Mouse (Mus musculus): ENCODE results near the gene Ryr3. TPM values are rescaled to one million over a fixed set of nuclear protein-coding genes. Genes with fewer than 3 reads are reported as not detected.
A peak's percentile ranks its signal among the peaks of the same experiment; 100 is the strongest.

Ryr3 gene
- 0.14 and 0.30 TPM in 2 replicates for polyA plus RNA-seq (2014; fragmentation: Nextera tagmentation; extraction: Ambion mirVana)

DNA sequence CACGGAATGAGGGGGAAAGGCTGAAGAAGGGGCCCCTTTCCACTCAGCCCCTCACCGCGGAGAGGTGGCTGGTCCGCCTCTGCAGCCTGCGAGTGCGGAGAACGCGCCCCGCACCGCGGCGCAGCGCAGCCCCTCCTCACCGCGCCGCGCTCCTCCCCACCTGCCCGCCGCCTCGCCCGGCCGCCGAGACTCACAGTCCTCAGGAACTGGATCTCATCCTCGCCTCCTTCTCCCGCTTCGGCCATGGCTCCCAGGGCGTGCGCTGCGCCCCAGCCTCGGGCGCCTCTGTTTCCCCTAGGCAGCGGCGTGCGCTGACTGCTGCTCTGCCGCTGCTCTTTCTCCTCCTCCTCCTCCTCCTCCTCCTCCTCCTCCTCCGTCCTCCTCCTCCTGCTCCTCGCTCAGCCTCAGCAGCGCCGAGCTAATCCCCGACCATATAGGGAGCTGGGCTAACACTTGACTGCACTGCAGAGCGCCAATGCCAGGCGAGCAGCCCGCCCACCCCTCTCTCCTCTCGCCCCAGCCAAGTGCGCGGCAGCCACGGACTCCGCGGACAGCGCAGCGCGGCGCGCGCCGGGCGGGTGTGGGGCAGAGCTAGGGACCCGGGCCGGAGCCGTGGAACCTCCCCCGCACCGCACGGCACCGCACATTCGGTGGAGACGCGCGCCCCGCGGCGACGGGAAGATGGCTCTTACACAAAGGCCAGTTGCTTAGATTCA is at the start of gene Ryr3:
Ryr3 (minus strand) TSS at position 351 of the 716 bp plus-strand sequence.
- ATAC-seq (replicated peaks; ENCODE audit: low FRiP score) (peak; percentile 47; the same call in 1 of the 2 replicates), DNase-seq (ENCODE audit: low spot score) (peak; percentile 38)
- H3K27ac ChIP-seq (ENCODE audit: low read depth, low read length) = no peak within 1 kb of the TSS
- peak within 1 kb of the TSS; percentile 67 for H3K4me2 ChIP-seq
- no peaks in the 10 kb centered on the region for H3K4me1 ChIP-seq (replicated peaks; ENCODE audit: control insufficient read depth, insufficient read depth, low read length)
- peak within 1 kb of the TSS; percentile 44 for H3K4me3 ChIP-seq (ENCODE audit: low read depth, low read length)
- peaks cover 25% of the 10 kb centered on the region for H3K27me3 ChIP-seq (replicated peaks; ENCODE audit: control insufficient read depth, insufficient read depth, low read length)
- H3K9ac ChIP-seq (ENCODE audit: low read depth, low read length) = no peak within 1 kb of the TSS
- no peaks in the 10 kb centered on the region; the same call in 1 of the 2 replicates for H3K9me3 ChIP-seq (ENCODE audit: control insufficient read depth, low read length)
- H3K36me3 ChIP-seq (ENCODE audit: control insufficient read depth, insufficient read depth, low read length) = no peaks in the 10 kb centered on the region
- WGBS = 2% methylated on average over 47 of the region's 72 CpGs

DNA sequence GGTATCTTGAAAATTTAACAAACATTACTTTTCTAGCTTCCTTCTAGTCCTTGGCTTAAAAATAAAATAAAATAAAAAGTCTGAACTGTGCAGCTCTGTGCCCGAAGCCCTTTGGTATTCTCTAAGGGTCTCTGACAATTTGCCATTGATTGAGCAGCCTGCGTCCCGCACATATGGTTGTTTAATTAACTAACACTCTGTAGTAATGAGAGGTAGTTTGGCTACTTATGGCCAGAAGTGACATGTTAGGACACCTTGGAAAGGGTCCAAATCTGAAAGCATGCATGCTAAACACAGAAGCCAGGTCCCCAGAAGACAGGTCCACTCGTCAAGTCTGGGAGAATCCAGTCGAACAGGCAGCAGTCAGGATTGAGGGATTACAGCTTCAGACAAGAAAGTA is 22.0 kb upstream of the Ryr3 start:
- DNase-seq (ENCODE audit: low spot score) (no peak), ATAC-seq (replicated peaks; ENCODE audit: low FRiP score) (no peak)
- H3K9ac ChIP-seq (ENCODE audit: low read depth, low read length) = no peak overlapping the region
- no peaks in the 10 kb centered on the region for H3K36me3 ChIP-seq (ENCODE audit: control insufficient read depth, insufficient read depth, low read length)
- H3K4me1 ChIP-seq (replicated peaks; ENCODE audit: control insufficient read depth, insufficient read depth, low read length) = no peaks in the 10 kb centered on the region
- H3K27ac ChIP-seq (ENCODE audit: low read depth, low read length) = no peak overlapping the region
- H3K9me3 ChIP-seq (ENCODE audit: control insufficient read depth, low read length) = no peaks in the 10 kb centered on the region
- 75% methylated on average over 5 of the region's 5 CpGs for WGBS
- H3K27me3 ChIP-seq (replicated peaks; ENCODE audit: control insufficient read depth, insufficient read depth, low read length) = no peaks in the 10 kb centered on the region
- no peak overlapping the region for H3K4me2 ChIP-seq
- H3K4me3 ChIP-seq (ENCODE audit: low read depth, low read length) = no peak overlapping the region

DNA sequence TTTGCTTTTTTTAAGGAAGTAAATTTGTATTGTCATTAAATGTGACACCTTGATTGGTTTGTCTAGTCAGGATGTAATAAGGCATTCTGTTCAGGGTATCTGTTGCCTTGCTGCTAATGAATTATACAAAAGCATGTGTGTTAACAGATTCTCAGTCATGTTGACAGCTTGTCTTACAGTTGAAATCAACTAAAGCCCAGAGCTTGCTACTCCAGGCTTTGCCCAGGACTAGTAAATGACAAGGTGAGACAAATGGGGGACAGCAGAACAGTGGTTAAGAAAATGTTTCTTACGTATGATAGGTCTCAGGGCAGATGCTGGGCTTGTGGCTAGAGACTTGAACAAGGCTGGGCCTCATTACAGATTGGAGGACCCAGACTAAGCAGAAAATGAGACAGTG is 20.1 kb upstream of the Ryr3 start:
- 65% methylated on average over 1 of the region's 1 CpGs for WGBS
- no peaks in the 10 kb centered on the region for H3K9me3 ChIP-seq (ENCODE audit: control insufficient read depth, low read length)

DNA sequence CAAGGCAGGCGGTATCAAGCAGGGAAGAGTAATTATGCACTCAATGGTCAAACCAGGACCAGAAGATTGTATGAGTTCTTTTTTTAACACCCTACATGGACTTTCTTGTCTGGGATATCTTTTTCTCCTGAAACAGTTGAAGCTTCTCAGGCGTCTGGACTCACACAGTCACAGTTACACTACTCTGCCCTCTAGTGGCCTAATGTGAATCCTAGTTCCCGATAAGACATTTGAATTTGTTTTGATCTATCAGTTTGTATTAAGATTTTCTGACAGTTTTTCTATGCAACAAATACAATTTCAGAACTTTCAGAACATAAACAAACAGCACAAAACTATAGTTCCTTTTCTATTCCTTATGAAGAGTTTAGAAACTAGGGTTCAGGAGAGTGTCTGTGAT is 17.7 kb upstream of the Ryr3 start:
- Histone ChIP-seq H3K4me3 (ENCODE audit: low read depth, low read length) (no peak overlapping the region), H3K27me3 (replicated peaks; ENCODE audit: control insufficient read depth, insufficient read depth, low read length) (no peaks in the 10 kb centered on the region), H3K27ac (ENCODE audit: low read depth, low read length) (no peak overlapping the region), H3K36me3 (ENCODE audit: control insufficient read depth, insufficient read depth, low read length) (no peaks in the 10 kb centered on the region), H3K9ac (ENCODE audit: low read depth, low read length) (no peak overlapping the region), H3K9me3 (ENCODE audit: control insufficient read depth, low read length) (no peaks in the 10 kb centered on the region), H3K4me1 (replicated peaks; ENCODE audit: control insufficient read depth, insufficient read depth, low read length) (no peaks in the 10 kb centered on the region), H3K4me2 (no peak overlapping the region)
- no peak for DNase-seq (ENCODE audit: low spot score)
- ATAC-seq (replicated peaks; ENCODE audit: low FRiP score) = no peak
- 26% methylated on average over 3 of the region's 3 CpGs for WGBS

More for the DNA sequence above, 20.1 kb upstream of the Ryr3 start:
- no peak overlapping the region for H3K4me3 ChIP-seq (ENCODE audit: low read depth, low read length)
- H3K9ac ChIP-seq (ENCODE audit: low read depth, low read length) = no peak overlapping the region
- DNase-seq (ENCODE audit: low spot score) (no peak), ATAC-seq (replicated peaks; ENCODE audit: low FRiP score) (no peak)
- no peak overlapping the region for H3K4me2 ChIP-seq
- no peaks in the 10 kb centered on the region for H3K27me3 ChIP-seq (replicated peaks; ENCODE audit: control insufficient read depth, insufficient read depth, low read length)
- H3K27ac ChIP-seq (ENCODE audit: low read depth, low read length) = no peak overlapping the region
- no peaks in the 10 kb centered on the region for H3K4me1 ChIP-seq (replicated peaks; ENCODE audit: control insufficient read depth, insufficient read depth, low read length)
- H3K36me3 ChIP-seq (ENCODE audit: control insufficient read depth, insufficient read depth, low read length) = no peaks in the 10 kb centered on the region

DNA sequence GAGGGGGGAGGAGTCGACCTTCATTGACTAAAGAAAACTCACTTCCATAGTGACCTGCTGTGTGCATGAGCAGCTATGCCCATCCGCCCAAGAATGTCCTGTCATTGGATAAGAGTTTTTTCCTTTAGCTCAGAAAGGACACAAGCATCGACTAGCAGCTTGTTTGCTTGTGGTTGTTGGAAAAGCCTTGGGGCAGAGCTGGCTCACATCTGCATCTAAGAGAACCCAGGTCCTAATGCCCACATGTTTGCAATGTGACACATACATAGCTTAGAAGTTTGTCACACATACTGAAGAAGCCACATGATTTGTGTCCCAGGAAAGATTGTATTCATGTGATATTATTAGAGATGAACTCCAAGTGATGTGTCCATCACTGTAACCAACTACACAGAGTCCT is 16.5 kb upstream of the Ryr3 start:
- WGBS = 57% methylated on average over 3 of the region's 3 CpGs
- ATAC-seq (replicated peaks; ENCODE audit: low FRiP score) (no peak), DNase-seq (ENCODE audit: low spot score) (no peak)
- Histone ChIP-seq H3K27ac (ENCODE audit: low read depth, low read length) (no peak overlapping the region), H3K27me3 (replicated peaks; ENCODE audit: control insufficient read depth, insufficient read depth, low read length) (no peaks in the 10 kb centered on the region), H3K4me3 (ENCODE audit: low read depth, low read length) (no peak overlapping the region), H3K4me2 (no peak overlapping the region), H3K4me1 (replicated peaks; ENCODE audit: control insufficient read depth, insufficient read depth, low read length) (no peaks in the 10 kb centered on the region), H3K9me3 (ENCODE audit: control insufficient read depth, low read length) (no peaks in the 10 kb centered on the region), H3K36me3 (ENCODE audit: control insufficient read depth, insufficient read depth, low read length) (no peaks in the 10 kb centered on the region), H3K9ac (ENCODE audit: low read depth, low read length) (no peak overlapping the region)

DNA sequence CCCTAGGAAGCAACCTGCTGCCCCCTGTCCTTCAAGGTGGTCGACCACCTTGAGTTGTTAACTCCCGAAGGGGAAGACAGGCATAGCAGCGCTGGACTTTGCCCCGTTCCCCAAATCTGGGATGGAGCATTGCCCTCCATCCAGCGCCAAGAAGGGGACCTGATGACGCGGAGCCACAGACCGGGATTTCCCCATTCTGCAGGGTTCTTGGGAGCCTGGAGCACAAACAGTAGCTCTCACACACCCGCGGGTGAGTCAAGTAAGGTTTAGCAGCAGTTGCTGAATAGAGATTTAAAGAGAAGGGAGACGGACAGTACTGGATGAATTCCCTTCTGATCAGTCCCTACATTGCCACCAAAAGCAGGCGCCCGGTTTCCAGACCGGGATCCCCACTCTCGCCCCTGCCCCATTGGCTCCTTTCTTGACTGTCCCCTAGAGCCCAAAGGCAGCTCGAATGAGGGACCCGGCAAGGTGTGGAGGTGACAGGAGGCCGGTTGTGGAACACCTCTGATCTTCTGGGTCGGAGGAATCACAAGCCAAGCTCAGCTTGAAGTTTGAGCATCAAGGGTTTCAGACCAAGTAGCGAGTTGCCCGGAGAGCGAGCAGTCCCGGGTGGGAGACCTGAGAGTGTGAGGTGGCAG is 671 bp downstream of the Ryr3 start:
- Histone ChIP-seq H3K4me2 (peak overlapping the region; percentile 67), H3K27ac (ENCODE audit: low read depth, low read length) (no peak overlapping the region), H3K36me3 (ENCODE audit: control insufficient read depth, insufficient read depth, low read length) (no peaks in the 10 kb centered on the region), H3K4me1 (replicated peaks; ENCODE audit: control insufficient read depth, insufficient read depth, low read length) (no peaks in the 10 kb centered on the region), H3K9me3 (ENCODE audit: control insufficient read depth, low read length) (no peaks in the 10 kb centered on the region; the same call in 1 of the 2 replicates), H3K4me3 (ENCODE audit: low read depth, low read length) (peak overlapping the region; percentile 44), H3K9ac (ENCODE audit: low read depth, low read length) (no peak overlapping the region), H3K27me3 (replicated peaks; ENCODE audit: control insufficient read depth, insufficient read depth, low read length) (peaks cover 25% of the 10 kb centered on the region)
- no peak for DNase-seq (ENCODE audit: low spot score)
- no peak for ATAC-seq (replicated peaks; ENCODE audit: low FRiP score)
- 6% methylated on average over 23 of the region's 23 CpGs for WGBS

DNA sequence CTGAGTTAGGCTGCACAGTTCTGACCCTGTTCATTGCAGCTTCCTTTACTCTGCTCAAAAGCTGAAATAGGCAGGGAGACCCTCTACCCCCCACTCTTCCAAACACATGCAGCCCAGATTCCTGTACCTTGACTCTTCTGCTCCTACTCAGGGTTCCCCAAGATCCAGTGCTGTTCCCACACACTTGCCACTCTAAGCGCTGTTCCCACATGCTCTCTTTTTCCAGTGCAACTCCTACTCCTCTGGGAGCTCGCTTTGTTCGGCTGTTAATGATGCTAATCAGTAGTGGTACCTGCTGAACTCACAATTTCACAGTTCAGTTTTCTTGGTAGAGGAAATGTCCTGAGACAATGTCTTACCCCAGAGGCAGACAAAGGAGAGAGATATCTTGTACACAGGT is 6.9 kb downstream of the Ryr3 start:
- DNase-seq (ENCODE audit: low spot score) = no peak
- Histone ChIP-seq H3K27me3 (replicated peaks; ENCODE audit: control insufficient read depth, insufficient read depth, low read length) (no peaks in the 10 kb centered on the region), H3K9ac (ENCODE audit: low read depth, low read length) (no peak overlapping the region), H3K9me3 (ENCODE audit: control insufficient read depth, low read length) (no peaks in the 10 kb centered on the region), H3K4me1 (replicated peaks; ENCODE audit: control insufficient read depth, insufficient read depth, low read length) (no peaks in the 10 kb centered on the region), H3K4me3 (ENCODE audit: low read depth, low read length) (no peak overlapping the region), H3K27ac (ENCODE audit: low read depth, low read length) (no peak overlapping the region), H3K4me2 (no peak overlapping the region), H3K36me3 (ENCODE audit: control insufficient read depth, insufficient read depth, low read length) (no peaks in the 10 kb centered on the region)
- 83% methylated on average over 3 of the region's 3 CpGs for WGBS
- no peak for ATAC-seq (replicated peaks; ENCODE audit: low FRiP score)

DNA sequence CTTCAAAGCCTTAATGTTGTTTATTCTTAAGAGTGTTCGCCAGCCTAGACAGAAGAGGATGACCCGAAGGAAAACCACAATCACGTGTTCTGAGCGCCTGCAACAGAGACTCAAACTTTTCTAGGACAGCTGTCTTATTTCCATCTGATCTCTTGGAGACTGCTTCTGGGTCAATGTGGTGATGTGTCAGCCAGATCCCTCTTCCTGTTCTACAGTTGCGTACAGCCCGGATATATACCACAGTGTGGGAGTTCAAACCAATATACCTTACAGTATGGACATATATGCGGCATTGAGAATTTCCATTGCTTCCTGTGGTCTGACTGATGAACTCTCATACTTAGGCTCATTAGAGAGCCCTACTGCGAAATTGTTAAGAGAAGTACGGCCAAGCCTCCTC is 7.6 kb downstream of the Ryr3 start:
- DNase-seq (ENCODE audit: low spot score) (no peak), ATAC-seq (replicated peaks; ENCODE audit: low FRiP score) (no peak)
- Histone ChIP-seq H3K27ac (ENCODE audit: low read depth, low read length) (no peak overlapping the region), H3K9me3 (ENCODE audit: control insufficient read depth, low read length) (no peaks in the 10 kb centered on the region), H3K27me3 (replicated peaks; ENCODE audit: control insufficient read depth, insufficient read depth, low read length) (no peaks in the 10 kb centered on the region), H3K36me3 (ENCODE audit: control insufficient read depth, insufficient read depth, low read length) (no peaks in the 10 kb centered on the region), H3K4me1 (replicated peaks; ENCODE audit: control insufficient read depth, insufficient read depth, low read length) (no peaks in the 10 kb centered on the region), H3K4me2 (no peak overlapping the region), H3K9ac (ENCODE audit: low read depth, low read length) (no peak overlapping the region), H3K4me3 (ENCODE audit: low read depth, low read length) (no peak overlapping the region)
- 85% methylated on average over 9 of the region's 9 CpGs for WGBS

DNA sequence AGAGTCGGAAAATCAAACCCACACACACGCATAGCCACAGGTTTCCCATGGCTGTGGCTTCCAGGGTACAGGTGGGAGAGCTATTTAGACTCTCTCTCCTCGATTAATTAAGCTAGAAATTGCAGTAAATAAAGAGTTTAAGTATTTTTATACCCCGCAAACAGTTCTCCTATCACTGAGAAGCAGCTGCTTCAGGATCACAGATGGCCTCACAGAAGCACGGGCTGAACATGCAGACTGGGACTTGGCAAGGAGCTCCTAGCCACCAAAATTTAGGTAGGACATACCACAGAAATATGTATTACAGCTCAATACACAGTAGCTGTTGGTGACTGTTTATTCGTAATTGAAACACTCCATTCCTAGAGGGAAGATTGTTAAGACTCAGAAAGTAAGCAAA is 14.0 kb downstream of the Ryr3 start:
- WGBS = 75% methylated on average over 6 of the region's 6 CpGs
- Histone ChIP-seq H3K27ac (ENCODE audit: low read depth, low read length) (no peak overlapping the region), H3K4me1 (replicated peaks; ENCODE audit: control insufficient read depth, insufficient read depth, low read length) (no peaks in the 10 kb centered on the region), H3K9ac (ENCODE audit: low read depth, low read length) (no peak overlapping the region), H3K4me3 (ENCODE audit: low read depth, low read length) (no peak overlapping the region), H3K4me2 (no peak overlapping the region), H3K36me3 (ENCODE audit: control insufficient read depth, insufficient read depth, low read length) (no peaks in the 10 kb centered on the region), H3K9me3 (ENCODE audit: control insufficient read depth, low read length) (no peaks in the 10 kb centered on the region), H3K27me3 (replicated peaks; ENCODE audit: control insufficient read depth, insufficient read depth, low read length) (no peaks in the 10 kb centered on the region)
- no peak for DNase-seq (ENCODE audit: low spot score)
- ATAC-seq (replicated peaks; ENCODE audit: low FRiP score) = no peak
